Mouse (Mus musculus) midbrain, postnatal 0 days (tissue): ENCODE data around the gene Pigc. TPM values are rescaled to one million over a fixed set of nuclear protein-coding genes. Genes with fewer than 3 reads are reported as not detected.

Experiments
- ATAC-seq: fragments of 200-750 bp; cut with Nextera tagmentation; 2 replicates; pipeline ENCODE4 v1.8.0; 2017; ENCODE audit warnings: moderate number of reproducible peaks, mild to moderate bottlenecking, moderate TSS enrichment, moderate library complexity; ENCODE audit not compliant: low FRiP score
- DNase-seq: peaks from one replicate; pipeline ENCODE4 v3.0.0-alpha.2; 2015; ENCODE audit warnings: low spot score
- H3K27ac ChIP-seq: fragments of 300-500 bp; sonication (generic); 2 replicates; pipeline ENCODE4 v1.5.1; 2014; ENCODE audit warnings: low read depth, mild to moderate bottlenecking, low read length, mixed read lengths
- H3K27me3 ChIP-seq: fragments of 300-500 bp; sonication (generic); 2 replicates; pipeline ENCODE4 v1.6.1; 2014; ENCODE audit warnings: low read length, control low read depth, mixed read lengths; ENCODE audit not compliant: insufficient read depth
- H3K36me3 ChIP-seq: fragments of 300-500 bp; sonication (generic); 2 replicates; pipeline ENCODE4 v1.6.1; 2014; ENCODE audit warnings: low read length, control low read depth, mixed read lengths; ENCODE audit not compliant: insufficient read depth
- H3K4me1 ChIP-seq: fragments of 300-500 bp; sonication (generic); 2 replicates; pipeline ENCODE4 v1.6.1; 2014; ENCODE audit warnings: mild to moderate bottlenecking, control low read depth, antibody characterized with exemption, low read length, mixed read lengths; ENCODE audit not compliant: insufficient read depth
- H3K4me2 ChIP-seq: fragments of 300-500 bp; sonication (generic); 2 replicates; pipeline ENCODE4 v1.6.1; 2014; ENCODE audit warnings: low read depth, mild to moderate bottlenecking, low read length, mixed read lengths; ENCODE audit not compliant: poor library complexity, severe bottlenecking
- H3K4me3 ChIP-seq: fragments of 300-500 bp; sonication (generic); 2 replicates; pipeline ENCODE4 v1.5.1; 2014; ENCODE audit warnings: low read depth, mild to moderate bottlenecking, low read length, moderate library complexity
- H3K9ac ChIP-seq: fragments of 300-500 bp; sonication (generic); replicated peaks from 2 replicates; pipeline ENCODE4 v1.6.1; 2014; ENCODE audit warnings: mild to moderate bottlenecking, low read length, moderate library complexity, mixed read lengths; ENCODE audit not compliant: poor library complexity, severe bottlenecking
- H3K9me3 ChIP-seq: fragments of 300-500 bp; sonication (generic); 2 replicates; pipeline ENCODE4 v1.6.1; 2016; ENCODE audit warnings: low read length, control low read depth
- CTCF ChIP-seq: IDR thresholded peaks from 2 replicates; pipeline ENCODE4 v1.5.1; 2016; ENCODE audit warnings: antibody characterized with exemption, mild to moderate bottlenecking
- WGBS: fragments of 180-500 bp; shearing (Covaris S2); extraction: QIAGEN DNeasy Blood & Tissue Kit; methylation state at CpG from one replicate; pipeline ENCODE4 v1.1.7; 2014; 5-methylcytosine and 5-hydroxymethylcytosine counted together
- polyA plus RNA-seq: library from polyadenylated mRNA; unstranded; fragments of >200 nt; fragmentation: Nextera tagmentation; extraction: Ambion mirVana; gene quantifications from 2 replicates; pipeline ENCODE4 v1.2.1, GENCODE M21; 2015
- total RNA-seq: library from RNA; depleted of rRNA; stranded (reverse); fragments of >200 nt; gene quantifications from 2 replicates; pipeline ENCODE4 v1.2.3, GENCODE M21; 2014; rRNA removed

Pigc gene
- total and polyA plus RNA-seq, 2 experiments from 2014 or later: 14.5 to 22.6 TPM

- Histone ChIP-seq H3K9ac (no peak overlapping the region), H3K36me3 (no peaks in the 10 kb centered on the region), H3K4me3 (no peak overlapping the region), H3K4me2 (no peak overlapping the region), H3K27ac (no peak overlapping the region), H3K9me3 (no peaks in the 10 kb centered on the region), H3K4me1 (no peaks in the 10 kb centered on the region), H3K27me3 (no peaks in the 10 kb centered on the region)
- TF ChIP-seq CTCF: no peak
- WGBS: 64% methylated on average over 7 of the region's 7 CpGs
- DNase-seq (no peak), ATAC-seq (no peak)
Observed at GRCm38 (mm10) chr1:162016982-162017381, 48.0 kb downstream of the Pigc start.

DNA sequence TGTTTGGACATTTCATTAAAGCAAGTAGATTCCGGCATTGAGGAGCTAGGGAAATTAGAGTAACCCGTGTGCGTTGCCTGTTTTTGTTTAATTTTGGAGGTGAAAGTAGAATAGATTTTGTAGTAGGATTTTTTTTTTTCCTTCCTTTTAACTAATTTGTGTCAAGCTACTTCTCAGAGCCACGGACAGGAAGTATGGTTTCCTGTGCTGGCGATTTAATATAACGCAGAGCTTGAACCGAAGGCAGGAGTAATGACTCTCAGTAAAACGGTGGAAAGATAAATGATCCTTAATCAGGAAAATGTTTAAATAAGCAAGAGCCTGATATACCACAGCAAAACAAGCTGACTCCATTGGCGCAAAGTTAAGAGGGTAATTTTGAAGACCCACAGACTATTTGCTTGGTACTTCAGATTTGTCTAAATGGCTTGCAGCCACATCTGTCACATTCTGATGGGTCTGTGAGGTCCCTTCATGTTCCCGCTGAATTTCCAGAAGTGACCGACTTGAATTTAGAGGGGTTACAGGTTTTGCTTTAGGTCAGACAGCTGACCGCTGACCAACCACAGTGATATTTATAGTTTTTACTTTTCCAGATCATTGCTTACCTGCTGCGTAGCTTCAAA lies 49.1 kb downstream of the Pigc start:
- ATAC-seq (no peak), DNase-seq (no peak)
- no peaks in the 10 kb centered on the region for H3K9me3 ChIP-seq
- no peak for TF ChIP-seq CTCF
- H3K4me1 ChIP-seq: no peaks in the 10 kb centered on the region
- H3K4me3 ChIP-seq: no peak overlapping the region
- H3K9ac ChIP-seq: no peak overlapping the region
- H3K36me3 ChIP-seq: no peaks in the 10 kb centered on the region
- H3K4me2 ChIP-seq: no peak overlapping the region
- WGBS: 88% methylated on average over 13 of the region's 13 CpGs
- no peaks in the 10 kb centered on the region for H3K27me3 ChIP-seq
- no peak overlapping the region for H3K27ac ChIP-seq

- TF ChIP-seq CTCF: no peak
- Histone ChIP-seq H3K27ac (no peak overlapping the region), H3K27me3 (no peaks in the 10 kb centered on the region), H3K4me3 (no peak overlapping the region), H3K9ac (no peak overlapping the region), H3K36me3 (no peaks in the 10 kb centered on the region), H3K4me2 (no peak overlapping the region), H3K9me3 (no peaks in the 10 kb centered on the region), H3K4me1 (no peaks in the 10 kb centered on the region)
- ATAC-seq: no peak
- 88% methylated on average over 6 of the region's 6 CpGs for WGBS
- DNase-seq: no peak
Observed at GRCm38 (mm10) chr1:162018601-162018977, 49.6 kb downstream of the Pigc start.

DNA sequence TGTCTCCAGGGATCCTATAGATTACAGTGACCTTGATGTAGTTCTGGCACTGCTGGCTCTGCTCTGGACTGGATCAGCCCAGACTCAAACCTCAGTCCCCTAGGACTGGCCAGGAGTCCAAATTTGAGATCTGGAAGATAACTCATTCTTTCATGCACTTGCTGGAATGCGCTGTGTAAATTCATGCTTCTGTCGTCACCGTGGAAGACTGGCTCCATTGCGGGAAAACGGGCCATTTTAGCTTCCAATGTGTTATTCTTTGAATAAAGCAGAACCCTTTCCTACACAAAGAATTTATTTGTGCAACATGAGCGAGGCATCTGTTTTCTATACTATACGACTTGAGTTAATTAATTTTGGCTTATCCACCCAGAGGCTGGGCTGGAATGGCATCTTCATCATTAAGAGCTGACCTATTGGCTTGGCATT lies 51.3 kb downstream of the Pigc start:
- WGBS: 63% methylated on average over 7 of the region's 7 CpGs
- DNase-seq: no peak
- H3K27me3 ChIP-seq: no peaks in the 10 kb centered on the region
- H3K9me3 ChIP-seq: no peaks in the 10 kb centered on the region
- H3K4me1 ChIP-seq: no peaks in the 10 kb centered on the region
- ATAC-seq: no peak
- no peak overlapping the region for H3K4me2 ChIP-seq
- no peak overlapping the region for H3K9ac ChIP-seq
- H3K27ac ChIP-seq: no peak overlapping the region
- TF ChIP-seq CTCF: no peak
- no peak overlapping the region for H3K4me3 ChIP-seq
- no peaks in the 10 kb centered on the region for H3K36me3 ChIP-seq

DNA sequence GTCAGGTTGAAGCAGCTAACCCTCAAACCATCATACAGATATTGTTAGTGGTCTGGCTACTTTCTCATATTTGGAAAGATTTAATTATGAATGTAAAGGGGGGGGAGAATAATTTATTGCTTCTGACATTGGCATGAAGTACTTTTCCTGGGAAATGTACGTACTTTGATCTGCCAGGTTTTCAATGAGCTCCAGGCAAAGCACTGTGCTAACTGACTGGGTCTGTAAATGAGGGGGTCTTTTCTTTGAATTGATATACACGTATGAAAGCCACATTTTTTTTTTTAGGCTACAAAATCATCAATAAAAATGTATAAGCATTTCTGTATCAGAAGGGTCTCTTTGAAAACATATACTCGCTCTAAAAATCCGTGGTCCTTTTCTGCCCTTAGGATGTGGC lies 51.8 kb downstream of the Pigc start:
- no peak for TF ChIP-seq CTCF
- DNase-seq (no peak), ATAC-seq (peak; percentile 41; the same call in 1 of the 2 replicates)
- no peaks in the 10 kb centered on the region for H3K36me3 ChIP-seq
- H3K4me1 ChIP-seq: no peaks in the 10 kb centered on the region
- H3K4me3 ChIP-seq: no peak overlapping the region
- H3K4me2 ChIP-seq: no peak overlapping the region
- H3K9me3 ChIP-seq: no peaks in the 10 kb centered on the region
- no peaks in the 10 kb centered on the region for H3K27me3 ChIP-seq
- WGBS: 52% methylated on average over 4 of the region's 4 CpGs
- H3K9ac ChIP-seq: no peak overlapping the region
- no peak overlapping the region for H3K27ac ChIP-seq

Other genes with a start within 250 kb of the Pigc start
- 0.05 TPM in 1 of 2 replicates, not detected in the other for gene Fasl, start 180.7 kb upstream of the Pigc start, total RNA-seq
- gene Fasl, start 180.7 kb upstream of the Pigc start, polyA plus RNA-seq: 0.32 and 0.46 TPM in 2 replicates
- 41.5 and 53.9 TPM in 2 replicates for gene Suco, start 92.5 kb upstream of the Pigc start, total RNA-seq
- gene Suco, start 92.5 kb upstream of the Pigc start, polyA plus RNA-seq: 18.3 and 23.8 TPM in 2 replicates
- gene 4930558K02Rik, start 10.4 kb downstream of the Pigc start, total RNA-seq: not detected in 2 replicates
- 0.33 and 0.47 TPM in 2 replicates for gene 4930558K02Rik, start 10.4 kb downstream of the Pigc start, polyA plus RNA-seq